Mouse (Mus musculus): ENCODE data around the gene Cntfr.

DNA sequence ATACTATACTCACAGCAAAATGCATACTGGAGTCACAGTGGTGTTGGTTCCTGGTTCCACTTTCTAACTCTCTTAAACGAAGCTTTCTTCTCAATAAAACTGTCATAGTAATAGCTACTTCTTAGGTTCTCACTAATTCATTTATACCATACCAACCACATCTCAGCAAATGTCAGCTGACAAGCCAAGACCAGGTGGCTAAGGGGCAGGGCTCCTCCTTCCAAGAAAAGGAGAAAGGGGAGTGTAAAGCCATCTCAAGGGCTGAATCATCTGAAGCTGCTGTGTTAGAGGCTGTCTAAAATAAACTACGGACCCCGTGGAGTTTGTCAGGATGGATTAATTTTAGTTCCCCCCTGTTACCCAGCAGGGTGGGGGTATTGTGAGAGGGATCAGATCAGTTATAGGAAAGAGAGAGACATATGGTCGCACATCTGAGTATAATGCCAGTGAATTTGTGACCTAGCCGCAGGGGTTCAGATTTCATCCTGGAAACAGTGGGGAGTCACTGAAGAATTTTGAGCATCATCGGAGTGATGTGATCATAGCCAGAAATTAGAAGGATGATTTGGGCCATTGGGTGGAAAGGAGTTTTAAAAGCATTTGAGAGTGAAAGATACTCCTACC, 55.6 kb downstream of the Cntfr start:
- TF ChIP-seq CTCF (IDR thresholded peaks at IDR 0.05; ENCODE audit: low read depth): no peak
- TF ChIP-seq EP300 (IDR thresholded peaks at IDR 0.05; ENCODE audit: low read depth): no peak
